Mouse (Mus musculus): Measurements from ENCODE around the gene Radil. TPM values are rescaled to one million over a fixed set of nuclear protein-coding genes. Genes with fewer than 3 reads are reported as not detected.

Radil gene
- 2.8 and 4.4 TPM in 2 replicates for polyA plus RNA-seq (2014; fragmentation: Nextera tagmentation; extraction: Ambion mirVana)

DNA sequence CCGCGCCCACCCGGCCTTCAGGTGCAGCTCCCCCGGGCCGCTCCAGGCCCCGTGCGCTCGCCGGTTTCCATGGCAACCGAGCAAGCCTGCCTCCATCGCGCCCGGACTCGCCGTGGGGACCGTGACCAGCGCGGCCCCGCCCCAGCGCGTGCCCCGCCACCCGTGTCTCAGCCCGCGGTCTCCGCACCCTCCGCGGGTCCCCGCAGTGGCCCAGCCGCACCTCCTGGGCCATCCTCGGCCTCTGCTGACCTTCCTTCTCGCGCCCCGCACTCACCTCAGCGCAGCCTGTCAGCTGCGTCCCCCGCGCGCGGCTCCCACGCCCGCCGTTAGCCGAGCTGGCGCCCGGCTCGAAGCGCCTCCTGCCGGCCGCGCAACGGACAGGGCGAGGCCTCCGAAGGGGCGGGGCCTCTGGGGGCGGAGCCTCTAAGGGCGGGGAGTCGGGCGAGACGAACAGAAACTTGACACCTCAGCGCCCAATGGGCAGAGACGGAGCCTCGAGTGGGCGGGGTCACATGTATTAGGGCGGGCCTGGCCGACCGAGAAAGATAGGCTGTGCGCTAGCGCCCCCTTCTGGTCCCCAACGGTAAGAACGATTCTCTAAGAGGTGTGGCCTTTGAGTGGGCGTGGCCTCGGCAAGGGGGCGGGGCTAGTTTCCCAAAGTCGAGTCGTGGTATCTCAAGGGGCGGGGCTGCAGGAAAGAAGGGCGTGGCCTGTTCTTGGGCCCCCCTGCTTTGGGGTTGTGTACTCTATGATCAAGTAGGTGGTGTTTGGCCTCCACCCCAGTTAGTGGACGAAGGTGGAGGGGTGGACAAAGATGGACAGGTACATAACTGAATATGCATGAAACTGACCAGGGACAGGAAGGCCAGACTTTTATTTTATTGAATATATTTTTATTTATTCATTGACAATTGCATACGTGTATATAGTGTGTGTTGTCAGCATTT lies at the start of gene Radil:
Radil (minus strand) TSS at position 393 of the 947 bp plus-strand sequence.
- 3% methylated on average over 67 of the region's 80 CpGs for WGBS
- H3K9me3 ChIP-seq (ENCODE audit: control insufficient read depth, low read length): no peaks in the 10 kb centered on the region
- peak within 1 kb of the TSS; percentile 81 for H3K4me2 ChIP-seq
- H3K27ac ChIP-seq (ENCODE audit: low read depth, low read length): peak within 1 kb of the TSS; percentile 61
- peak within 1 kb of the TSS; percentile 63 for H3K9ac ChIP-seq (ENCODE audit: low read length)
- no peaks in the 10 kb centered on the region for H3K36me3 ChIP-seq (ENCODE audit: control insufficient read depth, insufficient read depth, low read length)
- DNase-seq (ENCODE audit: low spot score, missing footprints) (peak; percentile 100), ATAC-seq (ENCODE audit: low FRiP score) (peak; percentile 93)
- peak within 1 kb of the TSS; percentile 49 for H3K4me3 ChIP-seq (ENCODE audit: low read depth, low read length)
- H3K27me3 ChIP-seq (ENCODE audit: control insufficient read depth, insufficient read depth, low read length): no peaks in the 10 kb centered on the region
- H3K4me1 ChIP-seq (ENCODE audit: control insufficient read depth, insufficient read depth, low read length): peaks cover 18% of the 10 kb centered on the region

DNA sequence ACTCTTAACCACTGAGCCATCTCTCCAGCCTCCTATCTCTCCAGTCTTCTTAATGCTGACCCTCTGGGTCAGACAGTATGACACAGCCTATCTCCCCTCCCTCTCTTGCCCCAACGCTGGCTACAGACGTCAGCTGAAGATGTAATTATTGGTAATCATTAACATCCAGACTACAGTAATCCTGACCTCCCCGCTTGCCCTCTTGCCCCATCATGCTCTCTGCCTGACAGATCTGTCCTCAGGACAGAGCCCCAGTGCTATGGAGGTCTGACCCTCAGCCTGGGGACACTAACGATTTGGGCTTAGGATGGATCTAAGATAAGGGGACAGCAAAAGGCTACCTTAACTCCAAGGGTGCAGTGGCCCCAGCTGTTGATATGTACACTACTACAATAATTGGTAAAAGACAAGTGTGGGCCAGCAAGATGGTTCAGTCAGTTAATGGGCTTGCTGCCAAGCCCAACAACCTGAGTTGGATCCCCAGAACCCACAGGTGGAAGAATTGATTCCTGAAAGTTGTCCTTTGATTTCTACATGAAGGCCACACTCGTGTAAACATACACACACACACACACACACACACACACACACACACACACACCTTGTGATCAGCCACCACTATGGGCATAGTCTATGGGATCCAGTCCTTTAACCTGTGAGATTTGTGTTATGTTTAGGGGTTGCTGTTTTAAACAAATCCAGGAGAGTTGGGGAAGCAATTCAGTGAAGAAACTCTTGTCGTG lies 46.9 kb upstream of the Radil start:
- no peak for DNase-seq (ENCODE audit: low spot score, missing footprints)
- Histone ChIP-seq H3K4me2 (no peak overlapping the region), H3K9ac (ENCODE audit: low read length) (no peak overlapping the region), H3K4me3 (ENCODE audit: low read depth, low read length) (no peak overlapping the region), H3K4me1 (ENCODE audit: control insufficient read depth, insufficient read depth, low read length) (no peaks in the 10 kb centered on the region), H3K9me3 (ENCODE audit: control insufficient read depth, low read length) (no peaks in the 10 kb centered on the region), H3K36me3 (ENCODE audit: control insufficient read depth, insufficient read depth, low read length) (no peaks in the 10 kb centered on the region), H3K27me3 (ENCODE audit: control insufficient read depth, insufficient read depth, low read length) (no peaks in the 10 kb centered on the region), H3K27ac (ENCODE audit: low read depth, low read length) (no peak overlapping the region)
- WGBS: 82% methylated on average over 6 of the region's 6 CpGs
- no peak for ATAC-seq (ENCODE audit: low FRiP score)

DNA sequence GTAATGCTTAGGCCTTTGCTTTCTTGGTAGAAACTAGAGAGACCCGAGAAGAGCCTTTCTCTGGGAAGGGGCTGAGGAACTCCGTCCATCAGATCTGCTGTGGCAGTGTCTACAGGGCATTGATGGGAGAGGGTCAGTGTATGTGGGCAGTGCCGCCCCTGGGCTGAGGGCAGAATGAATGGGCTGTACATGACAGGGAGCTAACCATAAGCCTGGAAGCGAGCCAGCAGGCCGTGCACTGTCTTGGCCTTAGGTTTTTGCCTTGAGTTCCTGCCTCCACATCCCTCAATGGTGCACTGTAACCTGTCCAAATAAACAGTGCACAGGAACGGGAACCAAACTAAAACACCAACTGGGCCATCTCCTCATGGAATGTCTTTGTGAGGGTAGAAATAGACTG lies 45.8 kb upstream of the Radil start:
- no peaks in the 10 kb centered on the region for H3K27me3 ChIP-seq (ENCODE audit: control insufficient read depth, insufficient read depth, low read length)
- H3K27ac ChIP-seq (ENCODE audit: low read depth, low read length): no peak overlapping the region
- no peak overlapping the region for H3K4me2 ChIP-seq
- H3K9me3 ChIP-seq (ENCODE audit: control insufficient read depth, low read length): no peaks in the 10 kb centered on the region
- WGBS: 85% methylated on average over 6 of the region's 6 CpGs
- no peaks in the 10 kb centered on the region for H3K36me3 ChIP-seq (ENCODE audit: control insufficient read depth, insufficient read depth, low read length)
- no peak for DNase-seq (ENCODE audit: low spot score, missing footprints)
- no peaks in the 10 kb centered on the region for H3K4me1 ChIP-seq (ENCODE audit: control insufficient read depth, insufficient read depth, low read length)
- ATAC-seq (ENCODE audit: low FRiP score): no peak
- H3K9ac ChIP-seq (ENCODE audit: low read length): no peak overlapping the region
- no peak overlapping the region for H3K4me3 ChIP-seq (ENCODE audit: low read depth, low read length)

DNA sequence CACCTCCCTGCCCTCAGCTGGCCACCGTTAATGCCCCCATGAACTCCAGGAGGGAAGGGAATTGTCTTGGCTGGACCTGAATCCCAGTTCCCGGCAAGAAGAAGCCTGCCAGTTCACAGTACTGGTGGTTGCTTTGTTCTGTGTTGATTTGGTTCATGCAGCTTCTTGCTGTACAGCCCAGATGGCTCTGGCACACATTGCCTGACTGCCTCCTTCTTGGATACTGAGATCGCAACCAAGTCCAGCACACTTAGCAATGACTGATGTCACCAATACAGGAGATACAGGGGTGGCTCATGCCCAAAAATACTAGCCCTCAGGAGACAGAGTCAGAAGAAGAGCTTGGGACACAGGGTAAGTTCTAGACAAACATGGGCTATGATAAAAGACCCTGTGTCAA lies 44.8 kb upstream of the Radil start:
- Histone ChIP-seq H3K9me3 (ENCODE audit: control insufficient read depth, low read length) (no peaks in the 10 kb centered on the region), H3K27ac (ENCODE audit: low read depth, low read length) (no peak overlapping the region), H3K36me3 (ENCODE audit: control insufficient read depth, insufficient read depth, low read length) (no peaks in the 10 kb centered on the region), H3K4me1 (ENCODE audit: control insufficient read depth, insufficient read depth, low read length) (no peaks in the 10 kb centered on the region), H3K9ac (ENCODE audit: low read length) (no peak overlapping the region), H3K27me3 (ENCODE audit: control insufficient read depth, insufficient read depth, low read length) (no peaks in the 10 kb centered on the region), H3K4me3 (ENCODE audit: low read depth, low read length) (no peak overlapping the region), H3K4me2 (no peak overlapping the region)
- 80% methylated on average over 3 of the region's 3 CpGs for WGBS
- ATAC-seq (ENCODE audit: low FRiP score) (no peak), DNase-seq (ENCODE audit: low spot score, missing footprints) (peak; percentile 75)

DNA sequence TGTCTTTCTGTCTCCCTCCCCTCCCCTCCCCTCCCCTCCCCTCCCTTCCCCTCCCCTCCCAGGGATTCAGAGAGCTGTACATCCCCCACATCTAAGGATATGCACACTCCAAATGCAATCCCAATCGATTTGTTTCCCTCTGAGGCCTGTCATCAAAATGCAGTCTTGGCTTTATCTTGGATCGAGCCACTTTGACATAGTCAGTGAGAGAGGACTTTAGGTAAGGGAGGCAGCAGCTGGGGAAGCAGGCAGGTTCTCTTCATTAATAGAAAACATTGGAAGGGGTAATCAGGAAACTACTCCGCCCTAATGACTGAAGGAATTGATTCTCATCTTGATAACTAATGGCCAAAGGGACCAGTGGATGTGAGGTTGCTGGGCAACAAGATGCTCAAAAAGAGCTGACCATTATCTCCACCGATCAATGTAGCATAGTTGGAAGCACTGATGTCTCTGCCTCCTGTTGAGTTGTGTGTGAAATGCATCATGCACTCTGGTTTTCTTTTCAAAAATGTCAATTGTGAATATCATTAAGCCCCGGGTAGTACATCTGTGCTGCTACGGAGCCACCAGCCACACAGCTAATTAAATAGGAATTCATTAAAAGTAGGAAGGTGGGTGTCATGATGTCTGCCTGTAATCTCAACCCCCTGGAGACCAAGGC lies 40.2 kb upstream of the Radil start:
- no peaks in the 10 kb centered on the region for H3K9me3 ChIP-seq (ENCODE audit: control insufficient read depth, low read length)
- H3K27me3 ChIP-seq (ENCODE audit: control insufficient read depth, insufficient read depth, low read length): no peaks in the 10 kb centered on the region
- 76% methylated on average over 6 of the region's 6 CpGs for WGBS
- H3K36me3 ChIP-seq (ENCODE audit: control insufficient read depth, insufficient read depth, low read length): no peaks in the 10 kb centered on the region
- ATAC-seq (ENCODE audit: low FRiP score): peak; percentile 74
- no peak for DNase-seq (ENCODE audit: low spot score, missing footprints)
- no peak overlapping the region; the same call in 1 of the 2 replicates for H3K27ac ChIP-seq (ENCODE audit: low read depth, low read length)
- H3K4me3 ChIP-seq (ENCODE audit: low read depth, low read length): no peak overlapping the region
- H3K4me1 ChIP-seq (ENCODE audit: control insufficient read depth, insufficient read depth, low read length): peaks cover 7% of the 10 kb centered on the region
- H3K4me2 ChIP-seq: no peak overlapping the region
- no peak overlapping the region for H3K9ac ChIP-seq (ENCODE audit: low read length)

DNA sequence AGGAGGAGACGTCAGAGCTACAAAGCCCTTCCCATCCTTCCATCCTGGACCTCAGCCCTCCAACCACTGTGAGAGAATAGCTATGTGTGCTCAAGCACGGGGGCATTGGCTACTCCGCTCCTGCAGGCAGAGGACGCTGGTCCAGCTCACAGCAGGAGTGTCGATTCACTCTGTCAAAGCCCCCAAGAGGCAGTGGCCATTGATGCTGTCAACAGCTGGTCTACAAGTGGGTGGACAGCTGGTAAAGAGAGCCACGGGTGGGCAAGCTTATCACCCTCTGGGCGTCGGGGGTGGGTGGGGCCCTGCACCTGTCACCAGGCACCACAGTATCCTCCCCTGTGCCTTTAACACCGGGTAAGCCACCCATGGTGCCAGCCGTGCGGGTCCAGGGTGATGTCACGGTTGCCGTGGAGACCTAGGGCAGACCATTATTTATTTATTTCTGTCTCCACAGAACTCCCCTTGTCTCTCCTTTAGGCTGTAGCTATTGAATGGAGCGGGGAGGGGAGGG lies 32.8 kb upstream of the Radil start:
- Histone ChIP-seq H3K27me3 (ENCODE audit: control insufficient read depth, insufficient read depth, low read length) (no peaks in the 10 kb centered on the region), H3K36me3 (ENCODE audit: control insufficient read depth, insufficient read depth, low read length) (no peaks in the 10 kb centered on the region), H3K9ac (ENCODE audit: low read length) (no peak overlapping the region), H3K4me2 (no peak overlapping the region), H3K9me3 (ENCODE audit: control insufficient read depth, low read length) (no peaks in the 10 kb centered on the region), H3K27ac (ENCODE audit: low read depth, low read length) (no peak overlapping the region), H3K4me1 (ENCODE audit: control insufficient read depth, insufficient read depth, low read length) (peaks cover 5% of the 10 kb centered on the region), H3K4me3 (ENCODE audit: low read depth, low read length) (no peak overlapping the region)
- ATAC-seq (ENCODE audit: low FRiP score): peak; percentile 78
- WGBS: 55% methylated on average over 14 of the region's 14 CpGs
- DNase-seq (ENCODE audit: low spot score, missing footprints): no peak

DNA sequence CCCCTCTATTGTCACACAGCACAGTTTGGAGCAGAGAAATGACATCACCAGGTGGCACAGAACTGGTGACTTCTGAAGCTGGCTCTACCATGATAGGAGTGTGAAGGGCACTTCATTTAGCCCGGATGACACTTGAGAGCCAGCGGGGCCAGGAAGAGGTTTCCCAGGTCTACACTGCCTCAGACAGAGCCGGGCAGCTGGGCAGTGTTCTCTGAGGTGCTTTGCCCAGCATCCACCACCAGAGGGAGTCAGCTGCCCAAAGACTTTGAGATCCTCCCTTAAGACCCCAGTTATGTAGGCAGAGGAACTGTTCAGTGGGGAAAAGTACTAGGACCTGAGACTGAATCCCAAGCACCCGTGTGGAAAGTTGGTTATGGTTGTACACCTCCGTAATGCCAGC lies 30.6 kb upstream of the Radil start:
- H3K4me1 ChIP-seq (ENCODE audit: control insufficient read depth, insufficient read depth, low read length): peaks cover 5% of the 10 kb centered on the region
- no peaks in the 10 kb centered on the region for H3K27me3 ChIP-seq (ENCODE audit: control insufficient read depth, insufficient read depth, low read length)
- no peak overlapping the region for H3K4me2 ChIP-seq
- peak; percentile 71 for ATAC-seq (ENCODE audit: low FRiP score)
- DNase-seq (ENCODE audit: low spot score, missing footprints): peak; percentile 97
- H3K9me3 ChIP-seq (ENCODE audit: control insufficient read depth, low read length): no peaks in the 10 kb centered on the region; the same call in 1 of the 2 replicates
- H3K4me3 ChIP-seq (ENCODE audit: low read depth, low read length): no peak overlapping the region
- no peaks in the 10 kb centered on the region for H3K36me3 ChIP-seq (ENCODE audit: control insufficient read depth, insufficient read depth, low read length)
- H3K9ac ChIP-seq (ENCODE audit: low read length): no peak overlapping the region
- no peak overlapping the region for H3K27ac ChIP-seq (ENCODE audit: low read depth, low read length)
- 18% methylated on average over 5 of the region's 5 CpGs for WGBS

DNA sequence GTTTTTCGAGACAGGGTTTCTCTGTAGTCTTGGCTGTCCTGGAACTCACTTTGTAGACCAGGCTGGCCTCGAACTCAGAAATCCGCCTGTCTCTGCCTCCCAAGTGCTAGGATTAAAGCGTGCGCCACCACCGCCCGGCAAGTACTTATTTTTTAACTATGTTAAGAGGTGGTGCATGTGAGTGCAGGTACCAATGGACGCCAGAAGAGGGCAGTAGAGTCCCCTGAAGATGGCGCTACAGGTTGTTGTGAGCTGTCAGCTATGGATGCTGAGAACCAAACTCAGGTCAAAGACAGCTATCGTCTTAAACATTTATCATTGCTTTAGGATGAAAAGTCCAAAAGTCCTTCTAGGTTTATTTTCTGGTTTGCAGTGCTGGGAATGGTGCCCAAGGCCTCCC lies 27.3 kb upstream of the Radil start:
- Histone ChIP-seq H3K27me3 (ENCODE audit: control insufficient read depth, insufficient read depth, low read length) (no peaks in the 10 kb centered on the region), H3K36me3 (ENCODE audit: control insufficient read depth, insufficient read depth, low read length) (no peaks in the 10 kb centered on the region), H3K9me3 (ENCODE audit: control insufficient read depth, low read length) (no peaks in the 10 kb centered on the region; the same call in 1 of the 2 replicates), H3K4me3 (ENCODE audit: low read depth, low read length) (no peak overlapping the region), H3K9ac (ENCODE audit: low read length) (no peak overlapping the region), H3K4me1 (ENCODE audit: control insufficient read depth, insufficient read depth, low read length) (no peaks in the 10 kb centered on the region), H3K27ac (ENCODE audit: low read depth, low read length) (no peak overlapping the region), H3K4me2 (no peak overlapping the region)
- ATAC-seq (ENCODE audit: low FRiP score) (no peak), DNase-seq (ENCODE audit: low spot score, missing footprints) (no peak)
- 90% methylated on average over 10 of the region's 10 CpGs for WGBS
